Mouse (Mus musculus) erythroblast, embryonic 14.5 days (primary cell): ENCODE results near the gene Pigo. TPM values are rescaled to one million over a fixed set of nuclear protein-coding genes. Genes with fewer than 3 reads are reported as not detected.
"Not testable (repeated sequence)": the region's sequence is repeated elsewhere in the genome, so short reads cannot be mapped to it uniquely, and the experiment has no call there.

ENCODE experiments used
- H3K27me3 ChIP-seq: 2 replicates; pipeline ENCODE4 v1.6.1; 2012; ENCODE audit warnings: inconsistent platforms; ENCODE audit not compliant: control insufficient read depth
- H3K36me3 ChIP-seq: 2 replicates; pipeline ENCODE4 v1.6.1; 2012; ENCODE audit warnings: mild to moderate bottlenecking, inconsistent platforms; ENCODE audit not compliant: control insufficient read depth
- H3K4me1 ChIP-seq: 2 replicates; pipeline ENCODE4 v1.6.1; 2012; ENCODE audit warnings: inconsistent platforms; ENCODE audit not compliant: control insufficient read depth
- H3K4me3 ChIP-seq: replicated peaks from 2 replicates; pipeline ENCODE3; 2012; ENCODE audit warnings: moderate library complexity, mild to moderate bottlenecking, inconsistent platforms
- H3K9me3 ChIP-seq: 2 replicates; pipeline ENCODE4 v1.6.1; 2012; ENCODE audit warnings: low read length, inconsistent platforms, mixed read lengths; ENCODE audit not compliant: control insufficient read depth
- GATA1 ChIP-seq: IDR thresholded peaks from 2 replicates; pipeline ENCODE4 v1.6.1; 2012; ENCODE audit warnings: low read length, inconsistent platforms, mixed read lengths
- TAL1 ChIP-seq: IDR thresholded peaks from 3 replicates; pipeline ENCODE4 v1.6.1; 2012; ENCODE audit warnings: low read length, inconsistent platforms, mixed read lengths
- polyA plus RNA-seq: library from polyadenylated mRNA; stranded (reverse); fragments of >175 nt; gene quantifications from 2 replicates; pipeline ENCODE4 v1.2.3, GENCODE M21; 2012

The Pigo gene
- polyA plus RNA-seq, 1 experiment, result 2.2 TPM

- H3K4me3 ChIP-seq, result no peak overlapping the region
- no peaks in the 10 kb centered on the region for H3K4me1 ChIP-seq
- H3K9me3 ChIP-seq, result no peaks in the 10 kb centered on the region
- H3K36me3 ChIP-seq, result peaks cover 95% of the 10 kb centered on the region
- TF ChIP-seq GATA1 (no peak), TAL1 (no peak)
- no peaks in the 10 kb centered on the region for H3K27me3 ChIP-seq
Observed at GRCm38 (mm10) chr4:42988296-42988695, 37.3 kb downstream of the Pigo start.

- not testable (repeated sequence) for H3K9me3 ChIP-seq, H3K27me3 ChIP-seq, H3K4me1 ChIP-seq, H3K4me3 ChIP-seq
- H3K36me3 ChIP-seq, result peaks cover 65% of the 10 kb centered on the region
Observed at GRCm38 (mm10) chr4:42980467-42980866, 45.2 kb downstream of the Pigo start.

GRCm38 (mm10) chr4:42978062-42978461 lies 47.6 kb downstream of the Pigo start:
- TF ChIP-seq TAL1 (no peak), GATA1 (no peak)
- Histone ChIP-seq H3K4me1 (no peaks in the 10 kb centered on the region), H3K9me3 (no peaks in the 10 kb centered on the region), H3K4me3 (no peak overlapping the region), H3K27me3 (no peaks in the 10 kb centered on the region), H3K36me3 (peaks cover 46% of the 10 kb centered on the region)

GRCm38 (mm10) chr4:42973868-42974267 lies 51.8 kb downstream of the Pigo start:
- no peaks in the 10 kb centered on the region for H3K4me1 ChIP-seq
- H3K4me3 ChIP-seq, result no peak overlapping the region
- peaks cover 15% of the 10 kb centered on the region for H3K36me3 ChIP-seq
- no peaks in the 10 kb centered on the region for H3K27me3 ChIP-seq
- H3K9me3 ChIP-seq, result no peaks in the 10 kb centered on the region
- TF ChIP-seq GATA1 (no peak), TAL1 (no peak)

GRCm38 (mm10) chr4:42972952-42973351 lies 52.7 kb downstream of the Pigo start:
- Histone ChIP-seq H3K27me3 (no peaks in the 10 kb centered on the region), H3K4me3 (no peak overlapping the region), H3K9me3 (no peaks in the 10 kb centered on the region), H3K4me1 (no peaks in the 10 kb centered on the region), H3K36me3 (peaks cover 11% of the 10 kb centered on the region)
- TF ChIP-seq TAL1 (no peak), GATA1 (no peak)

GRCm38 (mm10) chr4:42969304-42969703 lies 56.3 kb downstream of the Pigo start, which contains the start of gene 1700022I11Rik:
Gene 1700022I11Rik (plus strand): TSS chr4:42969604.
- TF ChIP-seq GATA1 (no peak), TAL1 (no peak)
- Histone ChIP-seq H3K4me3 (no peak within 1 kb of the TSS), H3K27me3 (peaks cover 9% of the 10 kb centered on the region), H3K36me3 (no peaks in the 10 kb centered on the region), H3K4me1 (peaks cover 5% of the 10 kb centered on the region), H3K9me3 (no peaks in the 10 kb centered on the region)

Other genes starting within 250 kb of the Pigo start
- gene Fam205a1, start 171.9 kb downstream of the Pigo start, polyA plus RNA-seq, result 0.01 TPM in 1 of 2 replicates, not detected in the other
- gene Gm12394, start 169.0 kb downstream of the Pigo start, polyA plus RNA-seq, result not detected in 2 replicates
- not detected in 2 replicates for gene Fam205c, start 151.6 kb downstream of the Pigo start, polyA plus RNA-seq
- gene Phf24, start 109.2 kb downstream of the Pigo start, polyA plus RNA-seq, result not detected in 2 replicates
- 0.01 TPM in 1 of 2 replicates, not detected in the other for gene Dnajb5, start 76.0 kb downstream of the Pigo start, polyA plus RNA-seq
- not detected in 2 replicates for gene 1700022I11Rik, start 56.2 kb downstream of the Pigo start, polyA plus RNA-seq
- 5.6 and 6.3 TPM in 2 replicates for gene Vcp, start 25.3 kb downstream of the Pigo start, polyA plus RNA-seq
- 0.62 and 0.83 TPM in 2 replicates for gene Fancg, start 15.3 kb downstream of the Pigo start, polyA plus RNA-seq
- 15.4 and 16.6 TPM in 2 replicates for gene Stoml2, start 5.9 kb upstream of the Pigo start, polyA plus RNA-seq
- gene Fam214b, start 20.4 kb upstream of the Pigo start, polyA plus RNA-seq, result 73.7 and 83.3 TPM in 2 replicates
- 0.01 TPM in 1 of 2 replicates, not detected in the other for gene Unc13b, start 33.1 kb upstream of the Pigo start, polyA plus RNA-seq
- gene Atp8b5, start 241.3 kb upstream of the Pigo start, polyA plus RNA-seq, result not detected in 2 replicates